Mouse (Mus musculus) natural killer cell, adult 2 months (primary cell): Measurements from ENCODE around the gene Olfr1057.
"Not testable (repeated sequence)": the region's sequence is repeated elsewhere in the genome, so short reads cannot be mapped to it uniquely, and the experiment has no call there.

Experiments
- DNase-seq, 2 experiments: peaks; one replicate each; pipeline ENCODE4 v3.0.0; 2022; ENCODE audit warnings: low spot score in 2 of 2

The Olfr1057 gene

GRCm38 (mm10) chr2:86378293-86378692 lies at the start of gene Olfr1057:
Gene Olfr1057 (minus strand): TSS chr2:86378393.
- DNase-seq: no peak

- DNase-seq: not testable (repeated sequence)
Measured at GRCm38 (mm10) chr2:86426649-86427048, 48.5 kb upstream of the Olfr1057 start, which contains the start of gene Olfr1062. Gene Olfr1062 (minus strand): TSS chr2:86426749.

DNA sequence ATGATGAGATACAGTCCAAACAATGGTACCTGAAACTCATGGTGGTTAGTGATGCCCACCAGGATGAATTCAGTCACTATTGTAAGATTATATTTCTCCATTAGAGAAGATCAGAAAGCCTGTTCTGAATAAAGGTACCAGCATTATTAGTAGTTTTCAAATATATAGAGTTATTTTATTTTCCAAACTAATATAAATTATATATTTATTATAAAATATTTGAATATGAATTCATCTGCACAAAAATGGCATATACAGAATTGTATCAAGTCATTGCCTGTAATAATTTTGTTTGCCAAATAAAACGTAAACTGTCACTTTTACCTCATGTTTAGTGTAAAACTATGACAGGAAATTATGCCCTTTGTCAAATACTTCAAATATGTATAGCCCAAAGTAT lies 35.8 kb upstream of the Olfr1057 start, which contains the start of gene Olfr1061:
Gene Olfr1061 (minus strand): TSS at position 101 of the 400 bp plus-strand sequence.
- no peak for DNase-seq

GRCm38 (mm10) chr2:86395114-86395513 lies 16.9 kb upstream of the Olfr1057 start:
- DNase-seq: no peak

GRCm38 (mm10) chr2:86388461-86388860 lies 10.3 kb upstream of the Olfr1057 start, which contains the start of gene Olfr1058:
Gene Olfr1058 (minus strand): TSS chr2:86388561.
- DNase-seq: not testable (repeated sequence)

DNA sequence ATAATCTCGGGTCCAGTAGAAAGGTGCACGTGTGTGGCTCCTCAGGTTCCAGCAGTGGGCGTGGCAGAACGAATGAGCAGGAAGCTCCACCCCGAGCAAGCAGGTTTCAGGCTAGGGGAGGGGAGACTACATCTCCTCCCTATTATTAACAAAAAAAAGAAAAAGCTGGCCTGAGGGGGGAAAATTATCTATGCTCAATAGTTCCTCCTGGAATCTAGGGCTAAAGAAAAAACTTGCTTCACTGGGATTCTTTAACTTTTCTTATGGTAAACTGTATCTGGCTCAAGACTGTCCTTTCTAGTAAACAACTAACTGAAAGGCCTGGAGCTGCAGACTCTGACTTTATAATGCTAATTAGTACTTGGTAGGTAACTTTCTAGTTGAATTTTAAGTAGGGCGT lies 11.9 kb downstream of the Olfr1057 start:
- DNase-seq: not testable (repeated sequence)

DNA sequence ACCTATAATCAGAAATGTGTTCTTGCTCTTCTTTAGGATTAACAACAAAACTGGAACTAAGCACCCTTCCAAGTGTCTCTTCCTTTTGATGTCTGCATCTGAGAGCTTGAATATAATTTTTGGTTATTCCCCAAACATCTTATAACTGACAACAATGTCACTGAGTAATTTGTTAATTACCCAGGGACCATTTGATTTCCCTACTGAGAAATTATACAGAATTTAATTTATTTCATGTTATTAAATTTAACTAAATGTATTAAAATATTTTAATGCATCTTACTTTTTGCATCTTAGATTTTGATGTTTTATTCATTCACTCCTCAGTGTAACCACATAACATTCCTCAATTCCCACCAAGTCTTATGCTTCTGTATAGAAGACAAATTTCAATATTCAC lies 15.8 kb downstream of the Olfr1057 start, which contains the start of gene Olfr1056:
Gene Olfr1056 (minus strand): TSS at position 101 of the 400 bp plus-strand sequence.
- no peak for DNase-seq

GRCm38 (mm10) chr2:86351751-86352150 lies 26.4 kb downstream of the Olfr1057 start:
- not testable (repeated sequence) for DNase-seq

GRCm38 (mm10) chr2:86350184-86350583 lies 28.0 kb downstream of the Olfr1057 start, which contains the start of gene Olfr1055:
Gene Olfr1055 (minus strand): TSS chr2:86350284.
- DNase-seq: no peak

GRCm38 (mm10) chr2:86335333-86335732 lies 42.9 kb downstream of the Olfr1057 start, which contains the start of gene Olfr1054:
Gene Olfr1054 (minus strand): TSS chr2:86335433.
- DNase-seq: no peak
